Mouse (Mus musculus): ENCODE data around the gene Mrpl47. TPM values are rescaled to one million over a fixed set of nuclear protein-coding genes. Genes with fewer than 3 reads are reported as not detected.
A peak's percentile ranks its signal among the peaks of the same experiment; 100 is the strongest.

Mrpl47 gene
- polyA plus RNA-seq, 1 experiment from 2014 or later = 41.7 TPM

GRCm38 (mm10) chr3:32698228-32698863 lies 39.1 kb downstream of the Mrpl47 start:
- Histone ChIP-seq H3K4me3 (replicated peaks; ENCODE audit: low read depth, low read length) (no peak overlapping the region), H3K36me3 (ENCODE audit: insufficient read depth, low read length) (no peaks in the 10 kb centered on the region), H3K27ac (no peak overlapping the region), H3K9me3 (replicated peaks; ENCODE audit: low read length) (no peaks in the 10 kb centered on the region), H3K4me1 (replicated peaks; ENCODE audit: insufficient read depth, low read length) (no peaks in the 10 kb centered on the region), H3K27me3 (ENCODE audit: insufficient read depth, low read length) (no peaks in the 10 kb centered on the region), H3K9ac (ENCODE audit: low read depth, low read length) (no peak overlapping the region), H3K4me2 (ENCODE audit: low read length) (no peak overlapping the region)
- peak; percentile 96 for TF ChIP-seq CTCF (IDR thresholded peaks at IDR 0.05; ENCODE audit: low read depth)
- 36% methylated on average over 7 of the region's 7 CpGs for WGBS
- ATAC-seq (replicated peaks; ENCODE audit: low FRiP score, low read depth) (peak; percentile 59), DNase-seq (ENCODE audit: low spot score) (peak; percentile 90)

GRCm38 (mm10) chr3:32695583-32695980 lies 41.8 kb downstream of the Mrpl47 start:
- H3K27ac ChIP-seq = no peak overlapping the region
- TF ChIP-seq CTCF (IDR thresholded peaks at IDR 0.05; ENCODE audit: low read depth) = no peak
- 82% methylated on average over 4 of the region's 4 CpGs for WGBS
- H3K4me3 ChIP-seq (replicated peaks; ENCODE audit: low read depth, low read length) = no peak overlapping the region
- no peak for DNase-seq (ENCODE audit: low spot score)
- no peak overlapping the region for H3K4me2 ChIP-seq (ENCODE audit: low read length)
- ATAC-seq (replicated peaks; ENCODE audit: low FRiP score, low read depth) = no peak
- H3K9ac ChIP-seq (ENCODE audit: low read depth, low read length) = no peak overlapping the region
- no peaks in the 10 kb centered on the region for H3K27me3 ChIP-seq (ENCODE audit: insufficient read depth, low read length)
- no peaks in the 10 kb centered on the region for H3K4me1 ChIP-seq (replicated peaks; ENCODE audit: insufficient read depth, low read length)
- H3K36me3 ChIP-seq (ENCODE audit: insufficient read depth, low read length) = no peaks in the 10 kb centered on the region
- no peaks in the 10 kb centered on the region for H3K9me3 ChIP-seq (replicated peaks; ENCODE audit: low read length)

- ATAC-seq (replicated peaks; ENCODE audit: low FRiP score, low read depth) (no peak), DNase-seq (ENCODE audit: low spot score) (peak; percentile 12)
- TF ChIP-seq CTCF (IDR thresholded peaks at IDR 0.05; ENCODE audit: low read depth) = peak; percentile 13; the same call in 1 of the 2 replicates
- no peaks in the 10 kb centered on the region for H3K27me3 ChIP-seq (ENCODE audit: insufficient read depth, low read length)
- H3K36me3 ChIP-seq (ENCODE audit: insufficient read depth, low read length) = no peaks in the 10 kb centered on the region
- no peak overlapping the region for H3K27ac ChIP-seq
- H3K9ac ChIP-seq (ENCODE audit: low read depth, low read length) = no peak overlapping the region
- H3K4me2 ChIP-seq (ENCODE audit: low read length) = no peak overlapping the region
- no peaks in the 10 kb centered on the region for H3K4me1 ChIP-seq (replicated peaks; ENCODE audit: insufficient read depth, low read length)
- no peaks in the 10 kb centered on the region for H3K9me3 ChIP-seq (replicated peaks; ENCODE audit: low read length)
- WGBS = 49% methylated on average over 12 of the region's 12 CpGs
- no peak overlapping the region for H3K4me3 ChIP-seq (replicated peaks; ENCODE audit: low read depth, low read length)
These were observed 42.4 kb downstream of the Mrpl47 start for GRCm38 (mm10) chr3:32694737-32695582.

DNA sequence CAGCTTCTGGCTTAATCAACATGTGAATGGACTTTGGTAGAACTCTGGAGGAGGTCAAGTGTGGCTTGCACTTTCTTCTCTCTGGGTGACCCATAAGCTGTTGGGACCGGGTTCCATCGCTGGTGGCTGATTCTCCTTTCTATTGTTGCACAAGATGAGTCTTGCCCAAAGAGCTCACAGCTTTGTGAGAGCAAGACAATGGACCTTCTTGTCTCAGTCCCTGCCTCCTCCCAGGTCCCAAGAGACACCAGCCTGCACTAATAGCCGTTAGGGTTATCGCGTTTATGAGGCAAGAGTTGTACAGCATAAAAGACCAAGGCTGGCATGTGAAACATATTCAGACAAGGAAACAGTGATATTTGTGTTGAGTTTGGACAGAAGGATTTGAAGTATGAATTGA lies 43.2 kb downstream of the Mrpl47 start:
- no peak for TF ChIP-seq CTCF (IDR thresholded peaks at IDR 0.05; ENCODE audit: low read depth)
- no peak overlapping the region for H3K9ac ChIP-seq (ENCODE audit: low read depth, low read length)
- no peak overlapping the region for H3K4me2 ChIP-seq (ENCODE audit: low read length)
- H3K27ac ChIP-seq = no peak overlapping the region
- WGBS = 69% methylated on average over 5 of the region's 5 CpGs
- DNase-seq (ENCODE audit: low spot score) (no peak), ATAC-seq (replicated peaks; ENCODE audit: low FRiP score, low read depth) (no peak)
- no peak overlapping the region for H3K4me3 ChIP-seq (replicated peaks; ENCODE audit: low read depth, low read length)
- no peaks in the 10 kb centered on the region for H3K9me3 ChIP-seq (replicated peaks; ENCODE audit: low read length)
- no peaks in the 10 kb centered on the region for H3K36me3 ChIP-seq (ENCODE audit: insufficient read depth, low read length)
- no peaks in the 10 kb centered on the region for H3K27me3 ChIP-seq (ENCODE audit: insufficient read depth, low read length)
- H3K4me1 ChIP-seq (replicated peaks; ENCODE audit: insufficient read depth, low read length) = no peaks in the 10 kb centered on the region

DNA sequence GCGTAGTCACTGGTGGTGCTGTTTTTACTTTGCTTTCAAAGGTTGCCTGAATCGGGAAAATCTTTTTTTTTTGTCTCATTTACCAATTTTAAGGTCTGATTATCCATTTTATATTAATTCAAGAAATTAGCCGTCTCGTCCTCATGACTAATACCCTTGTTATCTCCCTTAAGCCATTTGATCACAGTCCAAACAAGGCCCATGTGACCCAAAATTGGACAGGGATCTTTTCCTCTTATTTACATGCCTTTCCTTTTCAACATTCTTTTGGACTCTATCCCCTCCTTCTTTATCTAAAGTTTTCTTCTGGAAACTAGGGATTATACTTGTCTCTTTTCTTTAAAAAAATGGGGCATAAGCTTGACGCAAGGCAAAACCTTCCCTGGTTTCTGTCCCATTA lies 45.6 kb downstream of the Mrpl47 start:
- DNase-seq (ENCODE audit: low spot score) (peak; percentile 5), ATAC-seq (replicated peaks; ENCODE audit: low FRiP score, low read depth) (no peak)
- Histone ChIP-seq H3K4me3 (replicated peaks; ENCODE audit: low read depth, low read length) (no peak overlapping the region), H3K4me1 (replicated peaks; ENCODE audit: insufficient read depth, low read length) (no peaks in the 10 kb centered on the region), H3K9me3 (replicated peaks; ENCODE audit: low read length) (no peaks in the 10 kb centered on the region), H3K4me2 (ENCODE audit: low read length) (no peak overlapping the region), H3K36me3 (ENCODE audit: insufficient read depth, low read length) (no peaks in the 10 kb centered on the region), H3K27me3 (ENCODE audit: insufficient read depth, low read length) (no peaks in the 10 kb centered on the region), H3K27ac (no peak overlapping the region), H3K9ac (ENCODE audit: low read depth, low read length) (no peak overlapping the region)
- WGBS = 74% methylated on average over 5 of the region's 5 CpGs
- no peak for TF ChIP-seq CTCF (IDR thresholded peaks at IDR 0.05; ENCODE audit: low read depth)

GRCm38 (mm10) chr3:32690901-32691300 lies 46.5 kb downstream of the Mrpl47 start:
- no peak for DNase-seq (ENCODE audit: low spot score)
- Histone ChIP-seq H3K36me3 (ENCODE audit: insufficient read depth, low read length) (no peaks in the 10 kb centered on the region), H3K9me3 (replicated peaks; ENCODE audit: low read length) (no peaks in the 10 kb centered on the region), H3K27me3 (ENCODE audit: insufficient read depth, low read length) (no peaks in the 10 kb centered on the region), H3K4me3 (replicated peaks; ENCODE audit: low read depth, low read length) (no peak overlapping the region), H3K9ac (ENCODE audit: low read depth, low read length) (no peak overlapping the region), H3K27ac (no peak overlapping the region), H3K4me2 (ENCODE audit: low read length) (no peak overlapping the region), H3K4me1 (replicated peaks; ENCODE audit: insufficient read depth, low read length) (no peaks in the 10 kb centered on the region)
- no peak for TF ChIP-seq CTCF (IDR thresholded peaks at IDR 0.05; ENCODE audit: low read depth)
- 48% methylated on average over 1 of the region's 1 CpGs for WGBS
- ATAC-seq (replicated peaks; ENCODE audit: low FRiP score, low read depth) = no peak
